Mouse (Mus musculus): ENCODE results near the gene Thra.

GRCm38 (mm10) chr11:98707401-98708281 lies 32.8 kb upstream of the Thra start:
- TF ChIP-seq CTCF (IDR thresholded peaks at IDR 0.05; ENCODE audit: low read depth), result no peak
- no peak for TF ChIP-seq EP300 (IDR thresholded peaks at IDR 0.05; ENCODE audit: low read depth)

All from liver, postnatal 0 days (tissue).